In genomic region chr17:84121291-84121690, GRCm38 (mm10) we compare ENCODE assay signal across 15 mouse cellular contexts.
DNase-seq lines count a peak whose midpoint lies in the region; ATAC-seq and TF ChIP-seq lines count a peak whose summit lies in the region.
"Had no signal": no experiment of that assay in that cellular context is flagged by ENCODE, and none has a peak within 500 bp of the region (broad histone marks: within the 10 kb centered on the region; RNA-seq: fewer than 3 reads in every experiment).

No protein-coding gene starts in this region.

- no peaks in the 10 kb centered on the region for H3K27me3 ChIP-seq in liver, embryonic 12.5 days (replicated peaks)
- H3K27me3 ChIP-seq in lung, postnatal 0 days (replicated peaks; ENCODE audit: insufficient read depth, low read length) = no peaks in the 10 kb centered on the region
- H3K27me3 ChIP-seq: heart, embryonic 15.5 days; lung, embryonic 15.5 days; midbrain, embryonic 13.5 days; neural tube, embryonic 12.5 days had no signal

- no peak overlapping the region for H3K9ac ChIP-seq in liver, embryonic 12.5 days
- H3K9ac ChIP-seq in lung, postnatal 0 days (replicated peaks; ENCODE audit: low read depth) = no peak overlapping the region
- H3K9ac ChIP-seq: heart, embryonic 15.5 days; lung, embryonic 15.5 days; midbrain, embryonic 13.5 days; neural tube, embryonic 12.5 days had no signal

- no peaks in the 10 kb centered on the region for H3K9me3 ChIP-seq in liver, embryonic 12.5 days (replicated peaks)
- no peaks in the 10 kb centered on the region for H3K9me3 ChIP-seq in lung, postnatal 0 days (ENCODE audit: low read length)
- H3K9me3 ChIP-seq: heart, embryonic 15.5 days; lung, embryonic 15.5 days; midbrain, embryonic 13.5 days; neural tube, embryonic 12.5 days had no signal

- no peak for ATAC-seq in liver, embryonic 12.5 days
- ATAC-seq in lung, postnatal 0 days = no peak
- ATAC-seq: inflammation-experienced regulatory T-cells, adult 6 months; midbrain, embryonic 13.5 days had no signal

- H3K36me3 ChIP-seq in liver, embryonic 12.5 days = no peaks in the 10 kb centered on the region
- no peaks in the 10 kb centered on the region for H3K36me3 ChIP-seq in lung, postnatal 0 days (ENCODE audit: insufficient read depth, low read length)
- H3K36me3 ChIP-seq: heart, embryonic 15.5 days; lung, embryonic 15.5 days; midbrain, embryonic 13.5 days; neural tube, embryonic 12.5 days had no signal

- no peak for TF ChIP-seq EP300 in lung, postnatal 0 days (IDR thresholded peaks at IDR 0.05)

- intact Hi-C loops in gastrocnemius, adult 2 months (cut with DNase I) = no loop called here

- TF ChIP-seq CTCF in gastrocnemius, adult 2 months (IDR thresholded peaks at IDR 0.05) = no peak
- no peak for TF ChIP-seq CTCF in lung, postnatal 0 days (IDR thresholded peaks at IDR 0.05)

- H3K4me2 ChIP-seq in liver, embryonic 12.5 days = no peak overlapping the region; the same call in 1 of the 2 replicates
- H3K4me2 ChIP-seq in lung, postnatal 0 days (replicated peaks; ENCODE audit: low read depth, low read length) = no peak overlapping the region
- H3K4me2 ChIP-seq: heart, embryonic 15.5 days; lung, embryonic 15.5 days; midbrain, embryonic 13.5 days; neural tube, embryonic 12.5 days had no signal

- peaks cover 52% of the 10 kb centered on the region for H3K4me1 ChIP-seq in liver, embryonic 12.5 days
- H3K4me1 ChIP-seq in lung, postnatal 0 days (ENCODE audit: insufficient read depth, low read depth, low read length) = peaks cover 4% of the 10 kb centered on the region; the same call in 1 of the 2 replicates
- H3K4me1 ChIP-seq: midbrain, embryonic 13.5 days had no signal

- peak overlapping the region; percentile 46 for H3K27ac ChIP-seq in gastrocnemius, adult 2 months
- peak overlapping the region; percentile 61 for H3K27ac ChIP-seq in liver, embryonic 12.5 days
- no peak overlapping the region for H3K27ac ChIP-seq in lung, postnatal 0 days (ENCODE audit: low read length)
- H3K27ac ChIP-seq: heart, embryonic 15.5 days; lung, embryonic 15.5 days; midbrain, embryonic 13.5 days; neural tube, embryonic 12.5 days had no signal

- H3K4me3 ChIP-seq in gastrocnemius, adult 2 months = peak overlapping the region; percentile 29
- H3K4me3 ChIP-seq in liver, embryonic 12.5 days = no peak overlapping the region
- H3K4me3 ChIP-seq in lung, postnatal 0 days (ENCODE audit: low read depth, low read length) = no peak overlapping the region
- H3K4me3 ChIP-seq: heart, embryonic 15.5 days; lung, embryonic 15.5 days; midbrain, embryonic 13.5 days; neural tube, embryonic 12.5 days had no signal

- WGBS in liver, embryonic 12.5 days (ENCODE audit: insufficient replicate concordance) = 45% methylated on average over 6 of the region's 6 CpGs
- 56% methylated on average over 6 of the region's 6 CpGs for WGBS in lung, postnatal 0 days

- no peak for DNase-seq in gastrocnemius, adult 2 months
- no peak for DNase-seq in gastrocnemius, adult 18-20 months (ENCODE audit: low spot score)
- peak; percentile 80 for DNase-seq in B cell, adult 2 months
- peak; percentile 52 to 79 for DNase-seq in spleen, postnatal 4 days (ENCODE audit: low spot score in 2 of 2)
- DNase-seq in kidney, adult 11 months = no peak
- no peak for DNase-seq in adipocyte (ENCODE audit: low spot score)
- DNase-seq in lung, postnatal 0 days (ENCODE audit: low spot score) = no peak
- DNase-seq: adrenal gland, adult 2 months; kidney, postnatal 25 days had no signal

Comparison
In these comparisons a context has a peak if more than half of its experiments do, and no peak if none do; other contexts are left out.
1. DNase-seq: peak in B cell, adult 2 months (2 of 2) and spleen, postnatal 4 days (2 of 2); none in gastrocnemius, adult 2 months (single experiment), gastrocnemius, adult 18-20 months (single experiment), kidney, adult 11 months (single experiment), adipocyte (single experiment) and lung, postnatal 0 days (single experiment).